ENCODE assay signal across 26 mouse cellular contexts in the genomic region with DNA sequence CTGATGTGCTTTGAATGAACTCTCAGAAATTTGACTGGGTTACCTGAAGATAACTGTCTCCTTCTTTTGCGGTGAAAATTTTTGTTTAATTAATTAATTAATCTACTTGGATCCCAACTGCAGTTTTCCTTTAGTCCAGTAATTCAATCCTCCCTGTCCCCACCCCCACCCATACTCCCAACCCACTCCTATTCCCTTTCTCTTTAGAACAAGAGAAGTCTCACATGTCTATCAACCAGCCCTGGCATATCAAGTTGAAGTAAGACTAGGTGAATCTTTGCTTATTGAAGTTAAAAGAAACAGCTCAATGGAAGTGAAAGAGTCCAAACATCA.
DNase-seq lines count a peak whose midpoint lies in the region; ATAC-seq and TF ChIP-seq lines count a peak whose summit lies in the region.
"Had no signal": no experiment of that assay in that cellular context is flagged by ENCODE, and none has a peak within 500 bp of the region (broad histone marks: within the 10 kb centered on the region; RNA-seq: fewer than 3 reads in every experiment).

No protein-coding gene starts in this region.

- no peak for DNase-seq in kidney, postnatal 25 days
- DNase-seq in kidney, postnatal 0 days (ENCODE audit: low spot score), result peak; percentile 4
- DNase-seq in kidney, adult 11 months, result no peak
- peak; percentile 3 for DNase-seq in mesoderm, embryonic 11.5 days (ENCODE audit: low read depth, low spot score)
- DNase-seq: adrenal gland, adult 2 months; adrenal gland, postnatal 10 days; adrenal gland, postnatal 25 days; B cell, adult 2 months; cerebellum, adult 11 months; cerebellum, adult 18-20 months; cerebellum, adult 8-10 months; cerebellum, adult 9-11 months; cerebellum, postnatal 14 days; cerebellum, postnatal 36 days had no signal

- no peak overlapping the region for H3K27ac ChIP-seq in kidney, embryonic 14.5 days (ENCODE audit: low read depth, low read length)
- H3K27ac ChIP-seq in kidney, postnatal 0 days, result no peak overlapping the region
- H3K27ac ChIP-seq: embryonic facial prominence, embryonic 13.5 days; embryonic facial prominence, embryonic 15.5 days; forebrain, embryonic 10.5 days; forebrain, embryonic 12.5 days had no signal

- H3K36me3 ChIP-seq in kidney, embryonic 14.5 days (ENCODE audit: control insufficient read depth, insufficient read depth, low read length), result no peaks in the 10 kb centered on the region
- no peaks in the 10 kb centered on the region for H3K36me3 ChIP-seq in kidney, postnatal 0 days (ENCODE audit: insufficient read depth, low read length)
- H3K36me3 ChIP-seq: embryonic facial prominence, embryonic 13.5 days; embryonic facial prominence, embryonic 15.5 days; forebrain, embryonic 10.5 days; forebrain, embryonic 12.5 days; G1E had no signal

- H3K4me1 ChIP-seq in kidney, embryonic 14.5 days (ENCODE audit: control insufficient read depth, insufficient read depth, low read length), result no peaks in the 10 kb centered on the region
- H3K4me1 ChIP-seq in kidney, postnatal 0 days (replicated peaks; ENCODE audit: insufficient read depth, low read length), result no peaks in the 10 kb centered on the region
- H3K4me1 ChIP-seq: embryonic facial prominence, embryonic 13.5 days; embryonic facial prominence, embryonic 15.5 days; forebrain, embryonic 12.5 days had no signal

- ATAC-seq in kidney, embryonic 14.5 days (ENCODE audit: low FRiP score, low TSS enrichment), result peak; percentile 48; the same call in 1 of the 2 replicates
- ATAC-seq in kidney, postnatal 0 days (replicated peaks; ENCODE audit: low FRiP score, low read depth), result no peak
- ATAC-seq: CD4-positive, CD25-positive, alpha-beta regulatory T cell, adult 4 months; forebrain, embryonic 14.5 days; forebrain, embryonic 16.5 days; Patski had no signal

- H3K9me3 ChIP-seq in kidney, embryonic 14.5 days (ENCODE audit: control insufficient read depth, low read length), result no peaks in the 10 kb centered on the region
- H3K9me3 ChIP-seq in kidney, postnatal 0 days (replicated peaks; ENCODE audit: low read length), result no peaks in the 10 kb centered on the region
- H3K9me3 ChIP-seq: embryonic facial prominence, embryonic 13.5 days; embryonic facial prominence, embryonic 15.5 days; forebrain, embryonic 10.5 days; forebrain, embryonic 12.5 days; G1E had no signal

- H3K9ac ChIP-seq in kidney, embryonic 14.5 days (ENCODE audit: low read depth, low read length), result no peak overlapping the region
- H3K9ac ChIP-seq in kidney, postnatal 0 days (ENCODE audit: low read depth, low read length), result no peak overlapping the region
- H3K9ac ChIP-seq: embryonic facial prominence, embryonic 13.5 days; embryonic facial prominence, embryonic 15.5 days; forebrain, embryonic 12.5 days had no signal

- no peak overlapping the region for H3K4me2 ChIP-seq in kidney, embryonic 14.5 days (replicated peaks; ENCODE audit: low read depth, low read length)
- H3K4me2 ChIP-seq in kidney, postnatal 0 days (ENCODE audit: low read length), result no peak overlapping the region
- H3K4me2 ChIP-seq: embryonic facial prominence, embryonic 13.5 days; embryonic facial prominence, embryonic 15.5 days; forebrain, embryonic 12.5 days had no signal

- TF ChIP-seq CTCF in kidney, postnatal 0 days (IDR thresholded peaks at IDR 0.05; ENCODE audit: low read depth), result no peak

- H3K4me3 ChIP-seq in kidney, embryonic 14.5 days (ENCODE audit: low read length), result no peak overlapping the region
- no peak overlapping the region for H3K4me3 ChIP-seq in kidney, postnatal 0 days (replicated peaks; ENCODE audit: low read depth, low read length)
- H3K4me3 ChIP-seq: embryonic facial prominence, embryonic 13.5 days; embryonic facial prominence, embryonic 15.5 days; erythroblast, embryonic 14.5 days; forebrain, embryonic 10.5 days; forebrain, embryonic 12.5 days had no signal

- WGBS in kidney, embryonic 14.5 days, result 30% methylated on average over 1 of the region's 1 CpGs
- 37% methylated on average over 1 of the region's 1 CpGs for WGBS in kidney, postnatal 0 days

- no peaks in the 10 kb centered on the region for H3K27me3 ChIP-seq in kidney, embryonic 14.5 days (ENCODE audit: control insufficient read depth, insufficient read depth, low read length)
- H3K27me3 ChIP-seq in kidney, postnatal 0 days (ENCODE audit: insufficient read depth, low read length), result no peaks in the 10 kb centered on the region
- H3K27me3 ChIP-seq: CH12.LX; embryonic facial prominence, embryonic 13.5 days; embryonic facial prominence, embryonic 15.5 days; forebrain, embryonic 12.5 days; Patski had no signal

Comparison
In these comparisons a context has a peak if more than half of its experiments do, and no peak if none do; other contexts are left out.
1. DNase-seq: peak in kidney, postnatal 0 days (single experiment) and mesoderm, embryonic 11.5 days (single experiment); none in kidney, postnatal 25 days (0 of 2) and kidney, adult 11 months (single experiment).